Mouse (Mus musculus): Measurements from ENCODE around the gene a. TPM values are rescaled to one million over a fixed set of nuclear protein-coding genes. Genes with fewer than 3 reads are reported as not detected.

a gene
- polyA plus RNA-seq, 1 experiment from 2014 or later, result 0.32 TPM

DNA sequence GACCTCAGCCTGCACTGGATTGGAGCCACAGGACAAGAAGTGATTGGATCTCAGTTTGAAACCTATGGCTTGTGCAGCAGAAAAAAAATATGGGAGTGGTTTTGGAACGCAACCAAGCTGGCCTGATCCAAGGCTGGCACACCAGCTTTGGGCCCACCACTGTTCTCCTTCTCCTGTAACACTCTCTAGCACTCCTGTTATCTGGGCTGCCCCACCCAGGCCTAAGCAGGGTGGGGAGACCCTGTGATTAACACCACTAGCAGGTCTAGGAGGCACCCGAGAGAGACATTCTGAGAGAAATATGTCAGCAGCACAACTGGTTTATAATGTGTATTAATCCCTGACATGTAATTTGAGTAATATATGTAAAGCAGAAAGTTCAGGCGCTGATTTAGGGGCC lies 28.0 kb upstream of the a start:
- Histone ChIP-seq H3K27ac (replicated peaks) (peak overlapping the region; percentile 91), H3K9me3 (replicated peaks) (no peaks in the 10 kb centered on the region), H3K4me1 (replicated peaks) (peaks cover 58% of the 10 kb centered on the region), H3K4me3 (replicated peaks) (no peak overlapping the region), H3K9ac (0 out of 2 replicates have a peak overlapping the region, but pooled peaks have one; percentile 0), H3K36me3 (replicated peaks) (no peaks in the 10 kb centered on the region), H3K4me2 (peak overlapping the region; percentile 48), H3K27me3 (no peaks in the 10 kb centered on the region)
- WGBS (ENCODE audit: insufficient replicate concordance), result 30% methylated on average over 3 of the region's 3 CpGs
- ATAC-seq (ENCODE audit: insufficient read depth), result peak; percentile 53

DNA sequence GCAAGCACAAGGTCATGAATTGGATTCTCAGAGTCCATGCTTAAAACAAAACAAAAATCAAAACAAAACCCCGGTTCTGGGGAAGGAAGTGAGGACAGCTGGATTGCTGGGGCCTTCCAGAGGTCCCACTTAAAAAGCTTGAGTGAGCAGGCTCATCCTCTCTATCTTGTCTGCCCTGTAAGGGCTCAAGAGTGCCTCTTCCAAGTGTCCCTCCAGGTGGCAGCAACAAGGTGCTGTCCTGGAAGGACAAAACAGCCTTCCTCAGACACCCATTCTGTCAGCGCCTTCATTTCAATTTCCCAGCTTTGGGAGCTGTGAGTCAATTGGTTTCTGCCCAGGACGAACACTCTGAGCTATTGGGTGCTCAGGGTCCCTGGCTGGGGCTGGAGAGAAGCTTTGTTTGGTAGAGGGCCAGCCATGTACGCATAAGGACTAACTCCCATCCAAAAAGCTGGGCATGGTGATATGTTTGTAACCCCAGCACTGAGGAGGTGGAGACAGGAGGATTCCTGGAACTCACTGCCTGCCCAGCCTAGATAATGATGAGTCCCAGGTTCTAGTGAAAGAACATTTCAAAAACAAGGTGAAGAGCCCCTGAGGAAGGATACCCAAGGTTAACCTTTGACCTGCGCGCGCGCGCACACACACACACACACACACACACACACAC lies 26.2 kb upstream of the a start:
- H3K9me3 ChIP-seq (replicated peaks), result no peaks in the 10 kb centered on the region
- ATAC-seq (ENCODE audit: insufficient read depth), result peak; percentile 96
- WGBS (ENCODE audit: insufficient replicate concordance), result 54% methylated on average over 9 of the region's 9 CpGs
- peak overlapping the region; percentile 9; the same call in 1 of the 2 replicates for H3K4me3 ChIP-seq (replicated peaks)
- H3K36me3 ChIP-seq (replicated peaks), result no peaks in the 10 kb centered on the region
- H3K27ac ChIP-seq (replicated peaks), result peak overlapping the region; percentile 91
- H3K4me1 ChIP-seq (replicated peaks), result peaks cover 62% of the 10 kb centered on the region
- peak overlapping the region; percentile 55 for H3K4me2 ChIP-seq
- peak overlapping the region; percentile 33 for H3K9ac ChIP-seq
- no peaks in the 10 kb centered on the region for H3K27me3 ChIP-seq

GRCm38 (mm10) chr2:154765554-154766008 lies 25.6 kb upstream of the a start:
- Histone ChIP-seq H3K27ac (replicated peaks) (peak overlapping the region; percentile 91), H3K36me3 (replicated peaks) (no peaks in the 10 kb centered on the region), H3K9me3 (replicated peaks) (no peaks in the 10 kb centered on the region), H3K4me3 (replicated peaks) (no peak overlapping the region), H3K4me1 (replicated peaks) (peaks cover 62% of the 10 kb centered on the region), H3K27me3 (no peaks in the 10 kb centered on the region), H3K9ac (peak overlapping the region; percentile 33; the same call in 1 of the 2 replicates), H3K4me2 (peak overlapping the region; percentile 55)
- ATAC-seq (ENCODE audit: insufficient read depth), result peak; percentile 49
- WGBS (ENCODE audit: insufficient replicate concordance), result 37% methylated on average over 8 of the region's 8 CpGs

DNA sequence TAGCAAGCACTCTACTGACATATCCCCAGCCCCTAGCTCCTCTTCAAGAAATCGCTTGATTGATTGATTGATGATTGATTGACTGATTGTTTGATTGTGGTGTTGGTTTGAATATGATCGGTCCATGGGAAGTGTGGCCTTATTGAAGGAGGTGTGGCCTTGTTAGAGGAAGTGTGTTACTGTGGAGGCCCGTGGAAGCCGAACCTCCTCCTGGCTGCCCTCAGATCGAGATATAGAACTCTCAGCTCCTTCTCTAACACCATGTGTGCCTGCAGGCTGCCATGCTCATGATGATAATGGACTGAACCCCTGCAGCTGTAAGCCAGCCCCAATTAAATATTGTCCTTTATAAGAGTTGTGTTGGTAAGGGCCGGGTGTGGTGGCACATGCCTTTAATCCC lies 24.2 kb upstream of the a start:
- 48% methylated on average over 6 of the region's 6 CpGs for WGBS (ENCODE audit: insufficient replicate concordance)
- H3K36me3 ChIP-seq (replicated peaks), result no peaks in the 10 kb centered on the region
- no peak for ATAC-seq (ENCODE audit: insufficient read depth)
- H3K27ac ChIP-seq (replicated peaks), result 0 out of 2 replicates have a peak overlapping the region, but pooled peaks have one; percentile 33
- H3K4me1 ChIP-seq (replicated peaks), result peaks cover 53% of the 10 kb centered on the region
- no peaks in the 10 kb centered on the region for H3K9me3 ChIP-seq (replicated peaks)
- H3K4me2 ChIP-seq, result no peak overlapping the region
- H3K4me3 ChIP-seq (replicated peaks), result no peak overlapping the region
- H3K27me3 ChIP-seq, result no peaks in the 10 kb centered on the region
- H3K9ac ChIP-seq, result no peak overlapping the region

- H3K9ac ChIP-seq, result no peak within 1 kb of the TSS
- ATAC-seq (ENCODE audit: insufficient read depth), result no peak
Observed at GRCm38 (mm10) chr2:154769930-154770329, 21.3 kb upstream of the a start, which contains the start of gene Gm14214. Gene Gm14214 (minus strand): TSS chr2:154770030.

GRCm38 (mm10) chr2:154771604-154772003 lies 19.6 kb upstream of the a start:
- H3K4me2 ChIP-seq, result no peak overlapping the region
- no peaks in the 10 kb centered on the region for H3K36me3 ChIP-seq (replicated peaks)
- no peak for ATAC-seq (ENCODE audit: insufficient read depth)
- 64% methylated on average over 8 of the region's 8 CpGs for WGBS (ENCODE audit: insufficient replicate concordance)
- no peak overlapping the region for H3K27ac ChIP-seq (replicated peaks)
- H3K9ac ChIP-seq, result no peak overlapping the region
- no peaks in the 10 kb centered on the region for H3K9me3 ChIP-seq (replicated peaks)
- H3K4me3 ChIP-seq (replicated peaks), result no peak overlapping the region
- no peaks in the 10 kb centered on the region for H3K27me3 ChIP-seq
- H3K4me1 ChIP-seq (replicated peaks), result peaks cover 10% of the 10 kb centered on the region

More at GRCm38 (mm10) chr2:154769930-154770329, 21.3 kb upstream of the a start, which contains the start of gene Gm14214:
- no peak within 1 kb of the TSS for H3K4me2 ChIP-seq
- peaks cover 25% of the 10 kb centered on the region for H3K4me1 ChIP-seq (replicated peaks)
- no peak within 1 kb of the TSS for H3K4me3 ChIP-seq (replicated peaks)
- H3K36me3 ChIP-seq (replicated peaks), result no peaks in the 10 kb centered on the region
- no peaks in the 10 kb centered on the region for H3K9me3 ChIP-seq (replicated peaks)
- H3K27me3 ChIP-seq, result no peaks in the 10 kb centered on the region
- H3K27ac ChIP-seq (replicated peaks), result no peak within 1 kb of the TSS

- Histone ChIP-seq H3K36me3 (replicated peaks) (no peaks in the 10 kb centered on the region), H3K4me3 (replicated peaks) (no peak overlapping the region), H3K27me3 (0 out of 2 replicates have a peak, but pooled peaks cover 6% of the 10 kb centered on the region), H3K9ac (no peak overlapping the region), H3K4me2 (no peak overlapping the region), H3K9me3 (replicated peaks) (no peaks in the 10 kb centered on the region), H3K27ac (replicated peaks) (no peak overlapping the region), H3K4me1 (replicated peaks) (no peaks in the 10 kb centered on the region; the same call in 1 of the 2 replicates)
- WGBS (ENCODE audit: insufficient replicate concordance), result 57% methylated on average over 1 of the region's 1 CpGs
- no peak for ATAC-seq (ENCODE audit: insufficient read depth)
Observed at GRCm38 (mm10) chr2:154774032-154774431, 17.2 kb upstream of the a start.

- Histone ChIP-seq H3K4me2 (no peak overlapping the region), H3K4me3 (replicated peaks) (no peak overlapping the region), H3K27me3 (peaks cover 10% of the 10 kb centered on the region; the same call in 1 of the 2 replicates), H3K9ac (no peak overlapping the region), H3K4me1 (replicated peaks) (no peaks in the 10 kb centered on the region; the same call in 1 of the 2 replicates), H3K27ac (replicated peaks) (no peak overlapping the region), H3K36me3 (replicated peaks) (no peaks in the 10 kb centered on the region), H3K9me3 (replicated peaks) (no peaks in the 10 kb centered on the region)
- ATAC-seq (ENCODE audit: insufficient read depth), result no peak
- 65% methylated on average over 7 of the region's 7 CpGs for WGBS (ENCODE audit: insufficient replicate concordance)
Observed at GRCm38 (mm10) chr2:154776496-154776895, 14.7 kb upstream of the a start.

DNA sequence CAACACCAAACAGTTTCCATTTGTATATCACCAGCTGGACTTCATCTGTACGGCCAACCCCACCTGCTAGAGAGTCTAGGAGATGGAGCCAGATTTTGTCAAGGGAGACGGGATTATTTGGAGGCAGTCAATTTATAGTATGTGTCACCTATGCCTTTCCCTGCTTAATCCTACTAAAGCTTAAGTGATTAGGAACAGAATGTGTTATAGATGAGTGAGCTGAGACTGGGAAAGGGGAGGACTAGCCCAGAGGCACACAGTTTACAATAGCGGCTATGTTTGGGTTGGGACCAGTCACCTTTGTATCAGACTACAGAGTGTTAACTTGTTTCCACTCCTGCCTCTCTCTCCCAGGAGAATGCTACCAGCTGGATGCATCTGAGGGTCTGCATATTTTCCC lies 11.6 kb upstream of the a start:
- H3K4me2 ChIP-seq, result no peak overlapping the region
- H3K27me3 ChIP-seq, result peaks cover 14% of the 10 kb centered on the region; the same call in 1 of the 2 replicates
- H3K9ac ChIP-seq, result no peak overlapping the region
- no peaks in the 10 kb centered on the region for H3K9me3 ChIP-seq (replicated peaks)
- no peak overlapping the region for H3K4me3 ChIP-seq (replicated peaks)
- WGBS (ENCODE audit: insufficient replicate concordance), result 71% methylated on average over 3 of the region's 3 CpGs
- H3K4me1 ChIP-seq (replicated peaks), result peaks cover 2% of the 10 kb centered on the region
- no peak overlapping the region for H3K27ac ChIP-seq (replicated peaks)
- H3K36me3 ChIP-seq (replicated peaks), result no peaks in the 10 kb centered on the region
- no peak for ATAC-seq (ENCODE audit: insufficient read depth)

DNA sequence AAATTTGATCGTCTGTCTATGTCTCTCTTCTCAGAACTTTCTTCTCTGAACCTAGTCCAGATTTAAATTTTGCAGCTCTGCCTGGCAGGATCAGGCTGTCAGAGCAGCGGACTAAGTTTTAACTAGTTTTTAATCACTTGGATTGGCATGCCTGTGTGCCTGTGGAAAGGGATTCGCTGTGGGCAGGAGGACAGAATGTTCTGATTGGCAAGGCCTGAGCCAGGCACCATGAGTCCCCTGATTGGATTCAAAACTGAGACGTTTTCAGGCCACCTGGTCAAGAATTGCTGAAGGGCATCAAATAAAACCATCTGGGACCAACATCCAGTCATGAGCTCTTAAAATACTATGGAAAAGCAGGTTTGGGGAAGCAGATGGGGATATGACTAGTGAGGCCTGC lies 8.8 kb upstream of the a start:
- Histone ChIP-seq H3K4me3 (replicated peaks) (no peak overlapping the region), H3K4me2 (no peak overlapping the region), H3K9me3 (replicated peaks) (no peaks in the 10 kb centered on the region), H3K36me3 (replicated peaks) (no peaks in the 10 kb centered on the region), H3K4me1 (replicated peaks) (peaks cover 25% of the 10 kb centered on the region), H3K27me3 (peaks cover 14% of the 10 kb centered on the region; the same call in 1 of the 2 replicates), H3K9ac (no peak overlapping the region), H3K27ac (replicated peaks) (no peak overlapping the region)
- ATAC-seq (ENCODE audit: insufficient read depth), result no peak
- 60% methylated on average over 4 of the region's 4 CpGs for WGBS (ENCODE audit: insufficient replicate concordance)

DNA sequence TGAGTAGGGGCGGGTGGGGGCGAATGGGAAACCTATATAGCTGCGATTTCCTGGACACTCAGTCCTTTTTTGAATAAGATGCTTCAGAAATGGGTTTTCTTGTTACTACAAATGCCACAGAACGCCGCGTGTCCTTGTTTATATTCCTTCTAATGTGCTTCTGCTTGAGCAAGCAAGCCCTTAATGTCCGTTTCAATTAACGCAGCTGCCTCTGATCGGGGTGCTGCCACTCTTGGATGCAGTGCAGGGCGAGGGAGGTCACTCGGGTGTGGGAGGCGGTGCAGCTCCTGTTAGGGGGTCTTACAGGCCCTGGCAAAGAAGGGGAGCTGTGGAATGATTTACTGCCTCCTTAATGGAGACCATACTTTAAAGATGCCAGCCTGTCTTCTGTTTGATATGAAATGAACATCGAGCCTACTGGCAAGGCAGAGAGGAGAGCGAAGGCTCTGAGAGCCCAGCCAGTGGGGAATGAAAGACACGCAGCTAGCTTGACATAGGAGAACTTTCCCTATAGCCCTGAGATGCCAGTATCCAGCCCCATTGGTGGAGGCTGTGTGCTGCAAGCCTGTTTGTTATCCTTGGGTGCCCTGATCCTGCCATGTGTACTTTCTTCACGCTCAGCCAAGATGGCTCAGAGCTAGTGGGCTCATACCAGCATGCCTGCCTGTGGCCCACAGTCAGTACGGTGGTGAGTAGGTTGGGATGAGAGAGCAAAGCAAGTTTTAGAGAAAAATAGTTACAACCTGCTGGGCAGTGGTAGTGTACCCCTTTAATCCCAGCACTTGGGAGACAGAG lies 8.1 kb upstream of the a start:
- ATAC-seq (ENCODE audit: insufficient read depth), result no peak
- no peak overlapping the region for H3K4me2 ChIP-seq
- H3K36me3 ChIP-seq (replicated peaks), result no peaks in the 10 kb centered on the region
- no peak overlapping the region for H3K27ac ChIP-seq (replicated peaks)
- H3K4me1 ChIP-seq (replicated peaks), result peaks cover 28% of the 10 kb centered on the region
- peaks cover 14% of the 10 kb centered on the region; the same call in 1 of the 2 replicates for H3K27me3 ChIP-seq
- 77% methylated on average over 17 of the region's 17 CpGs for WGBS (ENCODE audit: insufficient replicate concordance)
- H3K9ac ChIP-seq, result no peak overlapping the region
- no peaks in the 10 kb centered on the region for H3K9me3 ChIP-seq (replicated peaks)
- no peak overlapping the region for H3K4me3 ChIP-seq (replicated peaks)
